Mouse (Mus musculus): Measurements from ENCODE around the gene Pacrg.

DNA sequence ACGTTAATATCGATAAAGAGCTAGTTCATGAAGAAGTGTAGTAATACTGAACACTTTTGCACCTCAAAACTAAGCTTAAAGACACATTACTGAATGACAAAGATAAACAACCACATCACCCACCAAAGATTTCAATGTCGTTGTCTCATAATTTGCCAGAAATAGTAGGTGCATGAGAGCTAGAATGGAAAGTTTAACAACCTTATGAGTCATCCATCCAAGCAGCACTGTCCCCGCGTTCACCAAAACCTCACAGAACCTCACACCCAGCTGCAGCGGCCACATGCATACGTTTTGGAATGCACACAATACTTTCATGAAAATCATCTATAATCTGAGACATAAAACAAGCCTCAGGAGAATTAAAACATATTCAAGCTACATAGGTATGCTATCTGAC, 206.3 kb downstream of the Pacrg start:
- TF ChIP-seq POLR2AphosphoS5 (IDR thresholded peaks at IDR 0.05; ENCODE audit: insufficient replicate concordance, low read depth, low read length) (no peak), CTCF (IDR thresholded peaks at IDR 0.05; ENCODE audit: low read depth, low read length) (no peak), GATA1 (IDR thresholded peaks at IDR 0.05; ENCODE audit: borderline replicate concordance, low read length) (no peak), TAL1 (conservative IDR thresholded peaks at IDR 0.05; ENCODE audit: low read depth, low read length) (no peak)

Data from G1E (cell line).